Comparison of ENCODE assay signal across 11 mouse cellular contexts in genomic region chr5:67444217-67445050, GRCm38 (mm10). TPM values are rescaled to one million over a fixed set of nuclear protein-coding genes. Genes with fewer than 3 reads are reported as not detected.
DNase-seq lines count a peak whose midpoint lies in the region; ATAC-seq and TF ChIP-seq lines count a peak whose summit lies in the region.
"Had no signal": no experiment of that assay in that cellular context is flagged by ENCODE, and none has a peak within 500 bp of the region (broad histone marks: within the 10 kb centered on the region; RNA-seq: fewer than 3 reads in every experiment).

No protein-coding gene starts in this region.

- no peak overlapping the region for H3K9ac ChIP-seq in heart, adult 2 months (ENCODE audit: low read depth, low read length)
- H3K9ac ChIP-seq in lung, postnatal 0 days (replicated peaks; ENCODE audit: low read depth) = no peak overlapping the region

- peak overlapping the region; percentile 56 for H3K27ac ChIP-seq in heart, embryonic 10.5 days
- H3K27ac ChIP-seq in heart, adult 2 months = no peak overlapping the region
- H3K27ac ChIP-seq in lung, postnatal 0 days (ENCODE audit: low read length) = no peak overlapping the region
- no peak overlapping the region for H3K27ac ChIP-seq in limb, embryonic 10.5 days
- H3K27ac ChIP-seq: left cerebral cortex, adult 2 months; stomach, postnatal 0 days had no signal

- peak overlapping the region; percentile 48 for H3K4me3 ChIP-seq in heart, embryonic 10.5 days
- no peak overlapping the region for H3K4me3 ChIP-seq in heart, adult 2 months
- H3K4me3 ChIP-seq in lung, postnatal 0 days (ENCODE audit: low read depth, low read length) = no peak overlapping the region
- H3K4me3 ChIP-seq in limb, embryonic 10.5 days = 0 out of 2 replicates have a peak overlapping the region, but pooled peaks have one; percentile 18
- H3K4me3 ChIP-seq: left cerebral cortex, adult 2 months had no signal

- H3K27me3 ChIP-seq in heart, embryonic 10.5 days (ENCODE audit: insufficient read depth, poor library complexity, severe bottlenecking) = peaks cover 13% of the 10 kb centered on the region
- H3K27me3 ChIP-seq in heart, adult 2 months (ENCODE audit: control insufficient read depth, insufficient read depth, low read length) = no peaks in the 10 kb centered on the region
- no peaks in the 10 kb centered on the region for H3K27me3 ChIP-seq in lung, postnatal 0 days (replicated peaks; ENCODE audit: insufficient read depth, low read length)
- 0 out of 2 replicates have a peak, but pooled peaks cover 5% of the 10 kb centered on the region for H3K27me3 ChIP-seq in limb, embryonic 10.5 days (ENCODE audit: low read depth, poor library complexity, severe bottlenecking)
- H3K27me3 ChIP-seq in splenic B cell, adult 2 months (ENCODE audit: control insufficient read depth, insufficient read depth, low read length, poor library complexity, severe bottlenecking) = no peaks in the 10 kb centered on the region

- H3K36me3 ChIP-seq in heart, embryonic 10.5 days = no peaks in the 10 kb centered on the region
- no peaks in the 10 kb centered on the region for H3K36me3 ChIP-seq in heart, adult 2 months (ENCODE audit: control insufficient read depth, insufficient read depth, low read length)
- no peaks in the 10 kb centered on the region for H3K36me3 ChIP-seq in lung, postnatal 0 days (ENCODE audit: insufficient read depth, low read length)
- no peaks in the 10 kb centered on the region for H3K36me3 ChIP-seq in limb, embryonic 10.5 days
- no peaks in the 10 kb centered on the region for H3K36me3 ChIP-seq in splenic B cell, adult 2 months (ENCODE audit: control insufficient read depth, insufficient read depth, low read length, poor library complexity, severe bottlenecking)

- peak; percentile 14; the same call in 1 of the 2 replicates for ATAC-seq in lung, postnatal 0 days

- H3K4me1 ChIP-seq in heart, embryonic 10.5 days = peaks cover 32% of the 10 kb centered on the region
- H3K4me1 ChIP-seq in heart, adult 2 months (ENCODE audit: control insufficient read depth, insufficient read depth, low read length) = no peaks in the 10 kb centered on the region
- no peaks in the 10 kb centered on the region; the same call in 1 of the 2 replicates for H3K4me1 ChIP-seq in lung, postnatal 0 days (ENCODE audit: insufficient read depth, low read depth, low read length)
- H3K4me1 ChIP-seq in limb, embryonic 10.5 days = peaks cover 13% of the 10 kb centered on the region

- H3K9me3 ChIP-seq in heart, embryonic 10.5 days = no peaks in the 10 kb centered on the region
- no peaks in the 10 kb centered on the region for H3K9me3 ChIP-seq in lung, postnatal 0 days (ENCODE audit: low read length)
- H3K9me3 ChIP-seq in limb, embryonic 10.5 days (replicated peaks) = no peaks in the 10 kb centered on the region

- intact Hi-C loops in heart, adult 2 months (cut with DNase I) = no loop called here

- no peak overlapping the region for H3K4me2 ChIP-seq in lung, postnatal 0 days (replicated peaks; ENCODE audit: low read depth, low read length)

- WGBS in heart, embryonic 10.5 days = 15% methylated on average over 17 of the region's 17 CpGs
- 19% methylated on average over 17 of the region's 17 CpGs for WGBS in heart, adult 2 months
- WGBS in lung, postnatal 0 days = 21% methylated on average over 17 of the region's 17 CpGs
- 36% methylated on average over 17 of the region's 17 CpGs for WGBS in limb, embryonic 10.5 days

- no peak for TF ChIP-seq CTCF in heart, adult 2 months (IDR thresholded peaks at IDR 0.05)
- TF ChIP-seq CTCF in lung, postnatal 0 days (IDR thresholded peaks at IDR 0.05) = no peak

- no peak for DNase-seq in heart, embryonic 10.5 days (ENCODE audit: low spot score)
- no peak for DNase-seq in heart, adult 2 months
- DNase-seq in lung, postnatal 0 days (ENCODE audit: low spot score) = peak; percentile 18
- no peak for DNase-seq in lung, postnatal 36 days
- DNase-seq in limb, embryonic 10.5 days (ENCODE audit: low spot score) = no peak
- DNase-seq in splenic B cell, adult 2 months (ENCODE audit: low read depth, low spot score) = peak; percentile 39
- DNase-seq in cerebellum, adult 18-20 months = no peak
- DNase-seq in spleen, adult 12 weeks (ENCODE audit: low spot score) = no peak
- DNase-seq: kidney, adult 2 months had no signal

- TF ChIP-seq EP300 in heart, adult 2 months (IDR thresholded peaks at IDR 0.05; ENCODE audit: insufficient read depth, low read depth, low read length) = no peak
- TF ChIP-seq EP300 in lung, postnatal 0 days (IDR thresholded peaks at IDR 0.05) = no peak

- no peaks in the 10 kb centered on the region for H3K79me2 ChIP-seq in heart, adult 2 months (replicated peaks; ENCODE audit: control insufficient read depth, insufficient read depth, low read length)

- no peak for TF ChIP-seq POLR2A in heart, adult 2 months (IDR thresholded peaks at IDR 0.05; ENCODE audit: insufficient read depth, low read depth, low read length)

RNA-seq across cellular contexts. Expression of gene Bend4, which starts 16.3 kb away (rescaled TPM):
- 23.5 and 24.0 TPM in 2 replicates for polyA plus RNA-seq in heart, embryonic 10.5 days (2016; fragmentation: Nextera tagmentation; extraction: Ambion mirVana)
- total RNA-seq in heart, adult 2 months (2021) = 1 to 10 TPM; 2.4 TPM
- polyA plus RNA-seq in heart, adult 2 months (2012; rRNA removed) = 0.88 and 1.00 TPM in 2 replicates
- polyA plus RNA-seq in lung, postnatal 0 days (2015; fragmentation: Nextera tagmentation; extraction: Ambion mirVana) = 3.5 and 3.6 TPM in 2 replicates
- 15.3 and 18.2 TPM in 2 replicates for polyA plus RNA-seq in limb, embryonic 10.5 days (2016; fragmentation: Nextera tagmentation; extraction: Ambion mirVana)

Comparison
In these comparisons a context has a peak if more than half of its experiments do, and no peak if none do; other contexts are left out.
1. DNase-seq: peak in lung, postnatal 0 days (single experiment) and splenic B cell, adult 2 months (single experiment); none in heart, embryonic 10.5 days (single experiment), heart, adult 2 months (0 of 2), lung, postnatal 36 days (single experiment), limb, embryonic 10.5 days (single experiment), cerebellum, adult 18-20 months (0 of 2) and spleen, adult 12 weeks (single experiment).
2. H3K4me3 ChIP-seq: peak in heart, embryonic 10.5 days (single experiment) and limb, embryonic 10.5 days (single experiment); none in heart, adult 2 months (single experiment) and lung, postnatal 0 days (single experiment).